Mouse (Mus musculus): ENCODE results near the gene Tekt1. TPM values are rescaled to one million over a fixed set of nuclear protein-coding genes. Genes with fewer than 3 reads are reported as not detected.

Gene Tekt1
- polyA plus RNA-seq (2017; shearing (Covaris generic)): not detected

DNA sequence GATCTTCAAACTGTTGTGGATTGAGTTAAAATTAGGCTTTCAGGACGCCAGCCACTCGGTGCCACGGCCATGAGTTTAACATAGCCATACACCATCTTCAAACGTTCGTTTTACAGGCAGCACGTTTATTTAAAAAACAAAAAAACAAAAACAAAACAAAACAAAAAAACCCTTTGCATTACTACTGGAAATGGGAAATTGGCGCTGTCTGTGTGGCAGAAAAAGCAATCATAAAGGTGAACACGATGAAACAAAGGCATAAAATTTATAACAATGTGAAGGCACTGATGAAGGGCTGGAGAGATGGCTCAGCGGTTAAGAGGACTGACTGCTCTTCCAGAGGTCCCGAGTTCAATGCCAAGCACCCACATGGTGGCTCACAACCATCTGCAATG is at the start of gene Tekt1:
Gene Tekt1 (minus strand): TSS at position 96 of the 395 bp plus-strand sequence.
- ATAC-seq: no peak

- ATAC-seq: no peak
These were observed 49.7 kb upstream of the Tekt1 start for GRCm38 (mm10) chr11:72411945-72412344.

DNA sequence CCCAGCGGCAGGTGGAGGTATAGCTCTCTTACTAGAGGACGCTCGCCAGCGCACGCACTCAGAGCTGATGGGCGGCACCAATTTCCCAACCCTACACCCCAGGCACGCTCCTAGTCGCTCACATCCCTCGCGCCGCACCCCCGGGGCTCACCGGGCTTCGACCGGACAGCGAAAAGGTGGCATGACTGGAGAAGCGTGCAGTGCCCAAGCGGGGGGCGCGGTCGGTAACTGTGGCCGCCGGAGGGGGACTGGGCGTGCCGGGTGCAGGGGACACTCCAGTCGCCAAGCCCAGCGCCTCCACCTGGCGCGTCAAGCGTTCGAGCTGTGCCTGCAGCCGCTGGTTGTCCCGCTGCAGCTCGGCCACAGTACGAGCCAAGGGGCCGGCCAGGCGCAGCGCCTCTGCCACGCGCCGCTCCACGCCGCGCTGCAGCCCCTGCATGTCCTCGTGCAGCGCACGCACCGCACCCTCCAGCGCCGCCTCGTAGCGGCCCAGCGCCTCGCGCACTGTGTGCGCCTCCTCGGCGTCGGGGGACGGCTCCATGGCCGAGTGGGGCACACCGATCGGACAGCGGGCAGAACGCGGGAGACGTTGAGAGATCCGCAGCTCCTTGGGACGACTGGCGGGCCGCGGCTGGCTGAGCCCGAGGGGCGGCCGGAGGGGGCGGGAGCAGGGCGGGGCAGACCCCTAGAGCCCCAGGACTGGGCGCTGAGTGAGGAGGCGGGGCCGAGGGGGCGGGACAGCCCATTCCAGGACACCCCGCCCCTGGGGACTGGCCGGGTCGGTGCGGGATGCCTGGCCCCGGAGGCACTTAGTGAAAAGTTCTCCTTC is 49.1 kb upstream of the Tekt1 start, which contains the start of gene Smtnl2:
Gene Smtnl2 (minus strand): TSS at position 621 of the 829 bp plus-strand sequence.
- ATAC-seq: no peak

DNA sequence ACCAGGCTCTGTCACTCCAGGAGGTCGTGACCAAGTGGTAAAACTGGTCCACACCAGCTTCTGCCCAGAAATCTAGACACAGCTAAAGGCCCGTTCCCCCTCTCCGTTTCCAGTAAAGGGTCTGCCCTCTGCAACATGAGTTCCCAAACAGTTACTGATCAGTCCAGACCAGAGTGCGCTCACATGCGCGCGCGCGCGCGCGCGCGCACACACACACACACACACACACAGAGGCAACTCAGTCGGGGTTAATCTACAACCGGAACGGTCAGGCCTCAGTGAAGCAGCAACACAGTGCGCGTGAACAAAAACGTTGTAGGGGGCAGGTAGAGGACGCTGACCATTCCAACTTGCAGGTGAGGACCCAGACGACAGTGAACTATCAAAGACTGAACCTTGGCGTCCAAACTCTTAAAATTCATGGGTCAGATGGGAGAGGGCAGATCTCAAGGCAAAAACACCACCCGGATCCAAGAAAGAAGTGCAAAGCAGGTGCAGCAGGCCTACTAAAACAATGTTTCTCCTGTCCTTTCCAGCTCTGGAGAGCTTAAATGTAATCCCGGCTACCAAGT is 48.4 kb upstream of the Tekt1 start:
- no peak for ATAC-seq

DNA sequence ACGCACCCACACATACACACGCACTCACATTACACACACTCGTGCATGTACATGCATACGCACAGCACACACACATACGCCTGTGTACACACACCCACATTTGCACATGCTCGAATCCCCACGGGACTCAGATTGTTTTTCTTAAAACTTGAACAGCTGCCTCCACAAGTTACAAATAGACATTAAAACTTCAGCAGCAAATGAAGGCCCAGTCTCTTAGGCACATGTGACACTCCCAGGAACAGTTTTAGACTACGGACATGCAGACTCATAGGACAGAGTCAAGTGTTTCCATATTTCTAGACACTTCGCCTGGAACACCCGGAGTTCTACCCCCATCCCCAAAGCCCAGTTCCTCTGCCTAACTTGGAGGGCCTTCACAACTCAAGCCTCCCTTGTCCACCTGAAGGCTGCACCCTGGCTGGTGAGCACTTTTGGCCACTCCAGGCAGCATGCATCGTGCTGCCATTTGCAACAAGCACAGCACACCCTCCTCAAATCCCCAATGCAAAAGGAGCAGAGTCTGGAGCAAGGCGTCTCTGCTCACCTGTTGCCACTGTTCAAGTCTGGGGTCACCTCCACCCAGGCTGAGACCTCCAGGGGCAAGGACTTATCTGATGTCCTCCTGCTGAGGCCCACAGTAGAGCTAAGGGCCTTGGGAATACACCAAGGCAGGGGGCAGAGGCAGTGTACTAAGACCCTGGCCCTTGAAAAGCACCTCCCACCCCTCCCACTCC is 47.6 kb upstream of the Tekt1 start:
- ATAC-seq: no peak

DNA sequence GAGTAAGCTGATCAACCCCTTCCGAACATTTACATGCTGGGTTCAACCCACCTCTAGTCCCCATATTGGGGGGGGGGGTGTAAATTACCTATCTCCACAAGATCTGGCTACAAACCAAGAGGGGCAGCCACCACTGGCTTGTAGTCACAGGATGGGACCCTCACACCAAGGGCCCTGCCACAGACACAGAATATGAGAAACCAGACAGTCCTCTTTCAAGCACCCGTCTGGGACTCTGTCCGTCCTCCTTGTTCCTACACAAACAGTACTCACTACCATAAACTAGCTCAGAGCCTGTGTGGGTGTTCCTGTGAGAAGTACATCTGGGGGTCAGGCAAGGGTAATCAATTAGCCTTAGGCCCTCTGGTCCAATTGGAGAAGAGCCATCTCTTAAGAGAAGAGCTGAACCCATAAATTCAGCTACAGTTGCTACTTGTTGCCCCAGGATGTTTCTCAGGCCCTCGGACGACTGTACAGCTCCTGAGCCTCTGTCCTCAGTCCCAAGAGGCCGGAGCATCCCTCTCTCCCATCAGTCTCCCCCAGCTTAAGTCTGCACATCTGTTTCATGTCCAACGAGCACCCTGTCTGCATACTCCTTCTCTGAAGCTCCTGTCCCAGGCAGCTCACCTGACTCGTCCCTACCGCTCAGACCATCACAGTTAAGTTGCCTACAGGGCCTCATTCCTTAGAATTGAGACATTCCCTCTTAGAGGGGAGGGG is 46.4 kb upstream of the Tekt1 start:
- no peak for ATAC-seq

- no peak for ATAC-seq
These were observed 45.3 kb upstream of the Tekt1 start for GRCm38 (mm10) chr11:72407574-72407973.

- no peak for ATAC-seq
These were observed 44.8 kb upstream of the Tekt1 start for GRCm38 (mm10) chr11:72407081-72407480.

DNA sequence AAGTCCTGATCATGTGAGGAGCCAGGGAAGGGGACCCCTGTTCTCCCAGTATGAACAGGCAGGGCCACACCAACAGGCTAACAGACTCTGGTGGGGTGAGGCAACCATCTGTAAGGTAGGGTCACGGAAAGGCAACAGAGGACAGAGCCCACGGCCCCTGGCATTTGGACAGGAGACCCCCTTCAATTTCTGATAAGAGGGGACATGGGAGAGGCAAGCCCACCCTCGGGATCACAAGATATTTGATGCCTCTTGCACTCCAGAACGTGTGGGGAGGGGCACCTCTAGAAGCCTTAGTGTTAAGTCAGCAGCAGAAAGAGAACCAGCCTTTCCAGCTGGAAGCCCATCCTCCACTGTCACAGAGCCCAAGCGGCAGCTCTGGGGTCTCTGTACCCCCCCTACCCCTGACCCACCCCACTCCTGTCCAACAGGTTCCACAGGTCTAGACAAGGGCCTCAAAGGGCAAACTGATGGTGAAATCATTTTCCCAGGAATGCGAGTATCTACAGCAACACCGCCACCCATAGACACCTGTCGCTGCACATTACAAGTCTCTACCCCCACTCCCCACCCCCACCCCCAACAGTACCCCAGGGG is 43.9 kb upstream of the Tekt1 start:
- ATAC-seq: no peak

GRCm38 (mm10) chr11:72405532-72405931 is 43.3 kb upstream of the Tekt1 start:
- no peak for ATAC-seq

DNA sequence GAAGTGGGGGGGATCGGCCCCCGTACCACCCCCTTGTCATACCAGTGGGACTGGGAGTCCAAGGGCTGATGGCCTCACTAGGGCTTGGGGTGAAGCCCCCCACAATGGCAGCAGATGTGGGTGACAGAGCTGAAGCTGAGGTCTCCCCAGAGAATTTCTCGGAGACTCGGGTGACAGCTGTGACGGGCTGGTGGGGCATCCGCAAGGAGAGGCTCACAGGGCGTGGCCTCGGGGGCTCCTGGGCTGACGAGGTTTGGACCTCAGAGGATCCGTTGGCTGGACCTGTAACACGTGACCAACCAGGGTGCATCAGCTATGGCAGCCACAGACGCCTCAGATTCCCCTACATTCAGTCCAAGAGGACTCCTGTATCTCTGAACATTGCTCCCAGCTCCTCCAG is 40.7 kb upstream of the Tekt1 start:
- no peak for ATAC-seq

DNA sequence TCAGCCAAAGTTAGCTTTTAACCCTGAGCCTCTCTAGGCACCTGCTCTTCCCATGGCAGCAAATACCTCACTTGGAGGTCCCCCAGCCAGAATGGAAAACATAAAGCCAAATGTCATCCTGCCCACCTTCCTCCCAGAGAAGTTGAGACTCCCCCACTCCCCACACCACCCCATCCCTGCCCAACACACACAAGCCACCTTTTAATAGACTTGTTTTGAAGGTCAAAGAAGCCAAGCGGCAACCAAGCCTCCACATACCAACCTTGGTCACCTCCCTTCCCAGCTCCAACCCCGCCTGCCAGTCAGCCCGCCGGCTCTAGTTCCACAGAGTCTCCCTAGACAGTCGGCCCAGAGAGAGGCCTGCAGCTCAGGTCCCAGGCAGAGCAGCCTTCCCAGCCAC is 39.8 kb upstream of the Tekt1 start:
- ATAC-seq: no peak

GRCm38 (mm10) chr11:72401068-72401467 is 38.8 kb upstream of the Tekt1 start:
- ATAC-seq: no peak

DNA sequence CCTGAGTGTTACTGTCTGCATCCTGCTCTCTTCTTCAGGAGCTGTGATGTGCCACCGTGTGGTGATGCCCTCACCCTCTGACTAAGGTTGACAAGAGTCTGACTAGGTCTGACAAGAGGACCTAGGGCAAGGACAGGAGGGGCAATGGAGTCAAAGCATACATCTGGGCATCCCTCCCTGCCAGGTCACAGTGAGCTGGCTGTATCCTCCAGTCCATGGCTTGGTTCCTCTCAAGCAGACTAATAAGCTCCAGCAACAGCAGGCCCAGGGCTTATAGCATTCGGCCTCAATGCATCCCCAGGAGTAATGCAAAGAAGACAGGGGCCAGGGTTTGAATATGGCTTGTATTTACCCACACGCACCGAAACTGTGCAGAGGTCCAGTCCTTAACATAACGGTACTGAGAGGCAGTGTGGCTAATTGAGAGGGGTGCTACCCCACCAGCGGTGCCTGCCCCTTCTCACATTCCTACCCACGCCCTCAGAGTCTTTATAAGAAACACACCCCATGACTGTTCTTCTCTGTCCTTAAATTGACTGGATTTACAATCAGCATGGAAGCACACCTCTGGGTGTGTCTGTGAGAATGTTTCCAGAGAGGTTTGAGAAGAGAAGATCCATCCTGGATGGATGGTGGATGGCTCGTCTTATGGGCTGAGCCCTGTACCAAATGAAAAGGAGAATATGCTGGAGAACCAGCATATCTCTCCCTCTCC is 35.7 kb upstream of the Tekt1 start:
- no peak for ATAC-seq

- no peak for ATAC-seq
These were observed 34.8 kb upstream of the Tekt1 start for GRCm38 (mm10) chr11:72397072-72397471.

- ATAC-seq: no peak
These were observed 34.4 kb upstream of the Tekt1 start for GRCm38 (mm10) chr11:72396621-72397020.

DNA sequence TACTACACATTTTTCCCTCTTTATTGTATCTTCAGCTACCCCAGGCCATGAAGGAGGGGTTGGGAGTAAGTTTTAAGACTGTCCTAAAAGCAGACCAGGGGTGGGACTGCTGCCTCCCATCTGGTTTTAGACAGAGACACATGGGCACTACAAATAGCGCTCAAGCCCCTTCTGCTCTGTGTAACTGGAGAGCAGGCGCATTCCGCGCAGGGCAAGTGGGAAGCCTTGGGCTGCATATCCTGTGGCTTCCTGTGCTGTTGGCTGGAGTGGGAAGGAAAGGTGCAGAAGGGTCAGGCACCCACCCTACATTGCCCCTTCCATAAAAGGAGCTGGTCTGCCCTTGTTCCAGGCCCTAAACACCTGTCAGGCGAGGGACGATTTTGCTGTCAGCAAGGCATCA is 33.4 kb upstream of the Tekt1 start:
- no peak for ATAC-seq

- no peak for ATAC-seq
These were observed 32.5 kb upstream of the Tekt1 start for GRCm38 (mm10) chr11:72394694-72395093.

DNA sequence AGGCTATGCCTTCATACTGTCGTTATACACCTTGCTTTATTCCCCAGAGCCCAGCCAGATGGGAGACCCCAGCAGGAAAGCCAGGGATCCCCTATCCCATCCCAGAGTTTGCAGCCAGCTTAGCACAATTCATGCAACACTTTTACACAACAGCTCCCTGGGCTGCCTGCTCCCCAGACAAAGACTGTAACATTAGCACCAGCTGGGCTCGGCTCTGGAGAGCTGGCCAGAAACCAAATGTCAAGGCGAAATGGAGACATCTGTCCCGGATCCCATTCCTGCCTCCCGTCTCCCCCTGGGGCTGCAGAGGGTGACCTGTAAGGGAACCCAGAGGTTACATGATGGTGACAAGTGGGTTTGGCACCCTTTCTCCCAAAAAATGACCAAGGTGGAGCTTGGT is 31.4 kb upstream of the Tekt1 start:
- no peak for ATAC-seq

DNA sequence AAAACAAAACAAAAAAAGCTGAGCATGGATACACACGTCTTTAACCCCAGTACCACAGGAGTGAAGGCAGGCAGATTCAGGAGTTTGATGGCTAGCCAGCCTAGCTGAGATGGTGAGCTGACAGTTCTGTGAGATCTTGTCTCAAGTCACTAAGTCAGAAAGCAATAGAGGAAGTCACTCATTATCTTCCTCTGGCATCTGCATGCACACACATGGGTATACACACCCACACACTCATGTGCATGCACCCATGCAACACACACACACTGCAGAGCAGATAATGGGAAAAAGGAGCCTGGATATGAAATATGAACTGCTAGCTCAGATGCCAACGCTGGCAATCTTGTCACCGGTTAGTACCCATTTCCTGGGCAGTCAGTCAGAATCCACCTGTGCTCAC is 31.0 kb upstream of the Tekt1 start:
- no peak for ATAC-seq

DNA sequence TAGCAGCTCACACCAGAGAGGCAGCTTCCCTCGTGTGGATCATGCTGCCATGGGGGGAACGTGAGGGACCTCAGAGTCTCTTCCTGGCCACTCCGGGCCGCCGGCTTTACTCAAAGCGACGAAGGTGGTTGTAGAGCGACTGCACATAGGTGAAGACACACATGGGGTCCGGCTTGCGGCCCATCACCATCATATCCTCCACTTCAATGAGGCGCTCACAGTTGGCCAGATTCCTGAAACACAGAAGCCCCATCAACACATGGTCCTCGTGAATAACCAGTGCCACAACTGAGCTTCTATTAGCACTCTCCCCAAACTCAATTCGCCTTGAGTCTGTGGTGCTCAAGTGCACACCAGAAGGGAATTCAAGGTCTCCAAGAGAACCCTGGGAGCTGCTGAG is 28.9 kb upstream of the Tekt1 start:
- ATAC-seq: no peak
